Mouse (Mus musculus): ENCODE data around the gene Tspoap1. TPM values are rescaled to one million over a fixed set of nuclear protein-coding genes. Genes with fewer than 3 reads are reported as not detected.
A peak's percentile ranks its signal among the peaks of the same experiment; 100 is the strongest.

Gene Tspoap1
- polyA plus RNA-seq, 1 experiment from 2014 or later, result 5.6 TPM

- no peak overlapping the region for H3K4me2 ChIP-seq (replicated peaks; ENCODE audit: low read depth, low read length)
- H3K4me1 ChIP-seq (ENCODE audit: insufficient read depth, low read length), result peaks cover 17% of the 10 kb centered on the region
- 74% methylated on average over 11 of the region's 11 CpGs for WGBS
- no peak overlapping the region for H3K4me3 ChIP-seq (ENCODE audit: low read length)
- H3K36me3 ChIP-seq (ENCODE audit: insufficient read depth, low read length), result no peaks in the 10 kb centered on the region
- ATAC-seq (ENCODE audit: low FRiP score, low TSS enrichment), result no peak
- no peaks in the 10 kb centered on the region for H3K9me3 ChIP-seq (ENCODE audit: low read length)
- no peak overlapping the region for H3K9ac ChIP-seq (replicated peaks; ENCODE audit: low read length)
- no peak overlapping the region for H3K27ac ChIP-seq (ENCODE audit: low read length)
- H3K27me3 ChIP-seq (ENCODE audit: insufficient read depth, low read length), result no peaks in the 10 kb centered on the region
Measured at GRCm38 (mm10) chr11:87727021-87727420, 33.3 kb upstream of the Tspoap1 start.

GRCm38 (mm10) chr11:87727471-87727870, 32.9 kb upstream of the Tspoap1 start:
- H3K27ac ChIP-seq (ENCODE audit: low read length), result no peak overlapping the region

GRCm38 (mm10) chr11:87728850-87729592, 31.3 kb upstream of the Tspoap1 start:
- 39% methylated on average over 18 of the region's 18 CpGs for WGBS

More at GRCm38 (mm10) chr11:87727471-87727870, 32.9 kb upstream of the Tspoap1 start:
- no peak overlapping the region for H3K4me3 ChIP-seq (ENCODE audit: low read length)
- 68% methylated on average over 4 of the region's 4 CpGs for WGBS
- H3K4me2 ChIP-seq (replicated peaks; ENCODE audit: low read depth, low read length), result no peak overlapping the region
- H3K36me3 ChIP-seq (ENCODE audit: insufficient read depth, low read length), result no peaks in the 10 kb centered on the region
- no peaks in the 10 kb centered on the region for H3K27me3 ChIP-seq (ENCODE audit: insufficient read depth, low read length)
- no peaks in the 10 kb centered on the region for H3K9me3 ChIP-seq (ENCODE audit: low read length)
- ATAC-seq (ENCODE audit: low FRiP score, low TSS enrichment), result no peak
- no peak overlapping the region for H3K9ac ChIP-seq (replicated peaks; ENCODE audit: low read length)
- peaks cover 17% of the 10 kb centered on the region for H3K4me1 ChIP-seq (ENCODE audit: insufficient read depth, low read length)

GRCm38 (mm10) chr11:87729593-87730185, 30.7 kb upstream of the Tspoap1 start:
- H3K4me1 ChIP-seq (ENCODE audit: insufficient read depth, low read length), result peaks cover 25% of the 10 kb centered on the region

More at GRCm38 (mm10) chr11:87728850-87729592, 31.3 kb upstream of the Tspoap1 start:
- no peak overlapping the region for H3K27ac ChIP-seq (ENCODE audit: low read length)
- no peak overlapping the region for H3K4me3 ChIP-seq (ENCODE audit: low read length)
- H3K9me3 ChIP-seq (ENCODE audit: low read length), result no peaks in the 10 kb centered on the region
- no peaks in the 10 kb centered on the region for H3K36me3 ChIP-seq (ENCODE audit: insufficient read depth, low read length)
- no peak overlapping the region for H3K4me2 ChIP-seq (replicated peaks; ENCODE audit: low read depth, low read length)
- no peaks in the 10 kb centered on the region for H3K27me3 ChIP-seq (ENCODE audit: insufficient read depth, low read length)
- ATAC-seq (ENCODE audit: low FRiP score, low TSS enrichment), result no peak
- H3K9ac ChIP-seq (replicated peaks; ENCODE audit: low read length), result no peak overlapping the region
- H3K4me1 ChIP-seq (ENCODE audit: insufficient read depth, low read length), result peaks cover 21% of the 10 kb centered on the region

GRCm38 (mm10) chr11:87730652-87731310, 29.6 kb upstream of the Tspoap1 start:
- Histone ChIP-seq H3K4me2 (replicated peaks; ENCODE audit: low read depth, low read length) (no peak overlapping the region), H3K9me3 (ENCODE audit: low read length) (no peaks in the 10 kb centered on the region), H3K4me1 (ENCODE audit: insufficient read depth, low read length) (peaks cover 15% of the 10 kb centered on the region), H3K27me3 (ENCODE audit: insufficient read depth, low read length) (no peaks in the 10 kb centered on the region), H3K4me3 (ENCODE audit: low read length) (no peak overlapping the region), H3K36me3 (ENCODE audit: insufficient read depth, low read length) (no peaks in the 10 kb centered on the region), H3K27ac (ENCODE audit: low read length) (no peak overlapping the region), H3K9ac (replicated peaks; ENCODE audit: low read length) (no peak overlapping the region)
- 85% methylated on average over 10 of the region's 10 CpGs for WGBS
- ATAC-seq (ENCODE audit: low FRiP score, low TSS enrichment), result no peak

More at GRCm38 (mm10) chr11:87729593-87730185, 30.7 kb upstream of the Tspoap1 start:
- no peaks in the 10 kb centered on the region for H3K9me3 ChIP-seq (ENCODE audit: low read length)
- no peak overlapping the region for H3K9ac ChIP-seq (replicated peaks; ENCODE audit: low read length)
- H3K36me3 ChIP-seq (ENCODE audit: insufficient read depth, low read length), result no peaks in the 10 kb centered on the region
- no peak for ATAC-seq (ENCODE audit: low FRiP score, low TSS enrichment)
- no peaks in the 10 kb centered on the region for H3K27me3 ChIP-seq (ENCODE audit: insufficient read depth, low read length)
- no peak overlapping the region for H3K4me3 ChIP-seq (ENCODE audit: low read length)
- WGBS, result 83% methylated on average over 13 of the region's 13 CpGs
- no peak overlapping the region for H3K4me2 ChIP-seq (replicated peaks; ENCODE audit: low read depth, low read length)
- no peak overlapping the region for H3K27ac ChIP-seq (ENCODE audit: low read length)

- H3K9ac ChIP-seq (replicated peaks; ENCODE audit: low read length), result peak overlapping the region; percentile 47
- ATAC-seq (ENCODE audit: low FRiP score, low TSS enrichment), result no peak
- no peaks in the 10 kb centered on the region for H3K9me3 ChIP-seq (ENCODE audit: low read length)
- 0 out of 2 replicates have a peak overlapping the region, but pooled peaks have one; percentile 7 for H3K4me3 ChIP-seq (ENCODE audit: low read length)
- peaks cover under 1% of the 10 kb centered on the region for H3K36me3 ChIP-seq (ENCODE audit: insufficient read depth, low read length)
- peak overlapping the region; percentile 38 for H3K4me2 ChIP-seq (replicated peaks; ENCODE audit: low read depth, low read length)
- WGBS, result 50% methylated on average over 5 of the region's 5 CpGs
- H3K4me1 ChIP-seq (ENCODE audit: insufficient read depth, low read length), result peaks cover 12% of the 10 kb centered on the region; the same call in 1 of the 2 replicates
- no peak overlapping the region for H3K27ac ChIP-seq (ENCODE audit: low read length)
- no peaks in the 10 kb centered on the region for H3K27me3 ChIP-seq (ENCODE audit: insufficient read depth, low read length)
Measured at GRCm38 (mm10) chr11:87734346-87734745, 26.0 kb upstream of the Tspoap1 start.

- no peak overlapping the region for H3K4me2 ChIP-seq (replicated peaks; ENCODE audit: low read depth, low read length)
- no peak for ATAC-seq (ENCODE audit: low FRiP score, low TSS enrichment)
Measured at GRCm38 (mm10) chr11:87735691-87736090, 24.6 kb upstream of the Tspoap1 start.

GRCm38 (mm10) chr11:87736647-87737134, 23.6 kb upstream of the Tspoap1 start:
- WGBS, result under 1% methylated on average over 31 of the region's 31 CpGs
- H3K36me3 ChIP-seq (ENCODE audit: insufficient read depth, low read length), result peaks cover 18% of the 10 kb centered on the region
- H3K4me2 ChIP-seq (replicated peaks; ENCODE audit: low read depth, low read length), result peak overlapping the region; percentile 74
- H3K4me3 ChIP-seq (ENCODE audit: low read length), result peak overlapping the region; percentile 68
- peak overlapping the region; percentile 86 for H3K9ac ChIP-seq (replicated peaks; ENCODE audit: low read length)
- H3K27ac ChIP-seq (ENCODE audit: low read length), result peak overlapping the region; percentile 80
- peaks cover 12% of the 10 kb centered on the region; the same call in 1 of the 2 replicates for H3K4me1 ChIP-seq (ENCODE audit: insufficient read depth, low read length)
- no peaks in the 10 kb centered on the region for H3K27me3 ChIP-seq (ENCODE audit: insufficient read depth, low read length)
- H3K9me3 ChIP-seq (ENCODE audit: low read length), result no peaks in the 10 kb centered on the region
- peak; percentile 62 for ATAC-seq (ENCODE audit: low FRiP score, low TSS enrichment)

More at GRCm38 (mm10) chr11:87735691-87736090, 24.6 kb upstream of the Tspoap1 start:
- Histone ChIP-seq H3K4me1 (ENCODE audit: insufficient read depth, low read length) (peaks cover 12% of the 10 kb centered on the region; the same call in 1 of the 2 replicates), H3K27ac (ENCODE audit: low read length) (no peak overlapping the region), H3K4me3 (ENCODE audit: low read length) (no peak overlapping the region), H3K36me3 (ENCODE audit: insufficient read depth, low read length) (peaks cover 14% of the 10 kb centered on the region), H3K27me3 (ENCODE audit: insufficient read depth, low read length) (no peaks in the 10 kb centered on the region), H3K9ac (replicated peaks; ENCODE audit: low read length) (no peak overlapping the region), H3K9me3 (ENCODE audit: low read length) (no peaks in the 10 kb centered on the region)
- WGBS, result 89% methylated on average over 6 of the region's 6 CpGs

GRCm38 (mm10) chr11:87737175-87737740, 23.1 kb upstream of the Tspoap1 start, which contains the start of gene Supt4a:
Gene Supt4a, plus strand, starts transcription at chr11:87737552.
- H3K4me3 ChIP-seq (ENCODE audit: low read length), result peak within 1 kb of the TSS; percentile 68
- H3K27ac ChIP-seq (ENCODE audit: low read length), result peak within 1 kb of the TSS; percentile 80
- ATAC-seq (ENCODE audit: low FRiP score, low TSS enrichment), result peak; percentile 94
- H3K4me2 ChIP-seq (replicated peaks; ENCODE audit: low read depth, low read length), result peak within 1 kb of the TSS; percentile 74
- peaks cover 12% of the 10 kb centered on the region; the same call in 1 of the 2 replicates for H3K4me1 ChIP-seq (ENCODE audit: insufficient read depth, low read length)
- H3K36me3 ChIP-seq (ENCODE audit: insufficient read depth, low read length), result peaks cover 24% of the 10 kb centered on the region
- no peaks in the 10 kb centered on the region for H3K27me3 ChIP-seq (ENCODE audit: insufficient read depth, low read length)
- WGBS, result under 1% methylated on average over 57 of the region's 57 CpGs
- peak within 1 kb of the TSS; percentile 86 for H3K9ac ChIP-seq (replicated peaks; ENCODE audit: low read length)
- H3K9me3 ChIP-seq (ENCODE audit: low read length), result no peaks in the 10 kb centered on the region
